Mouse (Mus musculus): ENCODE data around the gene Tsks. TPM values are rescaled to one million over a fixed set of nuclear protein-coding genes. Genes with fewer than 3 reads are reported as not detected.

Gene Tsks
- polyA plus RNA-seq, 1 experiment from 2014 or later, result 0.11 TPM

DNA sequence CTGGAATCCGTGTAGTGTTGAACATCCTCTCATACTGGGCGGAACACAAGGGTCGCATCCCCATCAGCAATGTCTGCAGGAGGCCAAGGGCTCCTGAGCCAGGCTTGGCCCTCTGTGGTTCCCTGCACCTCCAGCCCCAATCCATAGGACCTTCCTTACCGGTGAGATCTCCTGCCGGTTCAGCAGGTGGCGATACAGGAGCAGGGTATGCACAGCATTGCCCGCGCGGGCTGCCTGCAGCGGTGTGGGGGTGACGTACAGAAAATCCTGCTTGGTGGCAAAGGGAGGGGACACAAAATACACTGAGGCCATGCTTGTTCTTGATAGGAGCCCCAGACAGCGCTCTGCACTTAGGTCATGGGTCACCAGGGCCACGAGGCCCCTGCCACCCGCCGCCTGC is 23.6 kb downstream of the Tsks start:
- Histone ChIP-seq H3K4me1 (peaks cover 23% of the 10 kb centered on the region), H3K36me3 (peaks cover 52% of the 10 kb centered on the region), H3K4me3 (no peak overlapping the region)

DNA sequence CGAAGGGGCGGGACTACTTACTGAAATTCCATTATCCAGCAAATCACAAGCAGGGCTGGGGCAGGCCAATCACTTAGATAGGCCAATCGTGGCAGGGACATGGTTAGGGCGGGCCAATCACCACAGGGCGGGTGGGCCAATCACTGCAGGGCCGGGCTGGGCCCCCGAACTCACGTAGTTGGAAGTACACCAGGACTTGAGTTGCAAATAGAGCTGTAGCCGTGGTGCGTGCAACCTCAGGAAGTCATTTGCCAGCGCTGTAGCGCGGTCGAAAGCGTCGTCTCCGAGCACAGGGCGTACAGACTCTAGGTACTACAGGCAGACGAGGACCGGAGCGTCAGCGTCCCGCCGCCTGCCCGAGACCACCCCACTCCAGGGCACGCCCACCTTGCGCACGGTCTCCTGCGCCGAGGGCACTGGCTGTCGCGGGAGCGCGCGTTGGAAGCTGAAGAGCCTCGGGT is 27.3 kb downstream of the Tsks start:
- under 1% methylated on average over 36 of the region's 36 CpGs for WGBS

More for the DNA sequence above, 23.6 kb downstream of the Tsks start:
- no peak for DNase-seq (ENCODE audit: low spot score)
- 79% methylated on average over 15 of the region's 15 CpGs for WGBS
- Histone ChIP-seq H3K9me3 (replicated peaks) (no peaks in the 10 kb centered on the region), H3K27ac (replicated peaks) (no peak overlapping the region), H3K27me3 (ENCODE audit: low read depth, poor library complexity, severe bottlenecking) (no peaks in the 10 kb centered on the region)

DNA sequence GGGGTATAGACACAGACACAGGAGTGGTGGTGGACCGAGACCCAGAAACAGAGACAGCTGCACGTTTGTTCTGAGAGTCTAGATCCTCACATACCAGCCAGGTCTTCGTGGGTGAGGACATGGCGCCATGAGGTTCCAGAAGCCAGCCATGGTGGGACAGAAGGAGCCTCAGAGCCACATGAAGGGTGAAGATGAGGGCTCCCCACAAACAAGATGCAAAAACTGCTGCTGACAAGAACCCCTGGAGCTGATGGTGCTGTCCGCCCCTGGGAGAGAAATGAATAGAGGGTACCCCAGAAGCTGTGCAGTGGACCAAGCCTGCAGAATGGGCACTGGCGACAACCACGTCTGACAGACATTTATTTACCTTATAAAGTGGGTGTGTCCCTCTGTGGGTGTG is 28.1 kb downstream of the Tsks start:
- Histone ChIP-seq H3K27ac (replicated peaks) (peak overlapping the region; percentile 87), H3K27me3 (ENCODE audit: low read depth, poor library complexity, severe bottlenecking) (no peaks in the 10 kb centered on the region), H3K4me3 (peak overlapping the region; percentile 67), H3K9me3 (replicated peaks) (no peaks in the 10 kb centered on the region), H3K4me1 (peaks cover 65% of the 10 kb centered on the region), H3K36me3 (peaks cover 23% of the 10 kb centered on the region)
- no peak for DNase-seq (ENCODE audit: low spot score)
- 77% methylated on average over 7 of the region's 7 CpGs for WGBS

More for the DNA sequence above, 27.3 kb downstream of the Tsks start:
- no peaks in the 10 kb centered on the region for H3K27me3 ChIP-seq (ENCODE audit: low read depth, poor library complexity, severe bottlenecking)
- peaks cover 56% of the 10 kb centered on the region for H3K4me1 ChIP-seq
- H3K27ac ChIP-seq (replicated peaks), result peak overlapping the region; percentile 87
- peak overlapping the region; percentile 67 for H3K4me3 ChIP-seq
- peaks cover 23% of the 10 kb centered on the region for H3K36me3 ChIP-seq
- no peaks in the 10 kb centered on the region for H3K9me3 ChIP-seq (replicated peaks)
- DNase-seq (ENCODE audit: low spot score), result peak; percentile 94

- H3K27ac ChIP-seq (replicated peaks), result peak overlapping the region; percentile 82
- peaks cover 65% of the 10 kb centered on the region for H3K4me1 ChIP-seq
- H3K9me3 ChIP-seq (replicated peaks), result no peaks in the 10 kb centered on the region
- DNase-seq (ENCODE audit: low spot score), result no peak
- 38% methylated on average over 14 of the region's 14 CpGs for WGBS
- peaks cover 33% of the 10 kb centered on the region for H3K36me3 ChIP-seq
- no peaks in the 10 kb centered on the region for H3K27me3 ChIP-seq (ENCODE audit: low read depth, poor library complexity, severe bottlenecking)
- peak overlapping the region; percentile 55 for H3K4me3 ChIP-seq
Measured at GRCm38 (mm10) chr7:44973415-44974130, 30.6 kb downstream of the Tsks start.

DNA sequence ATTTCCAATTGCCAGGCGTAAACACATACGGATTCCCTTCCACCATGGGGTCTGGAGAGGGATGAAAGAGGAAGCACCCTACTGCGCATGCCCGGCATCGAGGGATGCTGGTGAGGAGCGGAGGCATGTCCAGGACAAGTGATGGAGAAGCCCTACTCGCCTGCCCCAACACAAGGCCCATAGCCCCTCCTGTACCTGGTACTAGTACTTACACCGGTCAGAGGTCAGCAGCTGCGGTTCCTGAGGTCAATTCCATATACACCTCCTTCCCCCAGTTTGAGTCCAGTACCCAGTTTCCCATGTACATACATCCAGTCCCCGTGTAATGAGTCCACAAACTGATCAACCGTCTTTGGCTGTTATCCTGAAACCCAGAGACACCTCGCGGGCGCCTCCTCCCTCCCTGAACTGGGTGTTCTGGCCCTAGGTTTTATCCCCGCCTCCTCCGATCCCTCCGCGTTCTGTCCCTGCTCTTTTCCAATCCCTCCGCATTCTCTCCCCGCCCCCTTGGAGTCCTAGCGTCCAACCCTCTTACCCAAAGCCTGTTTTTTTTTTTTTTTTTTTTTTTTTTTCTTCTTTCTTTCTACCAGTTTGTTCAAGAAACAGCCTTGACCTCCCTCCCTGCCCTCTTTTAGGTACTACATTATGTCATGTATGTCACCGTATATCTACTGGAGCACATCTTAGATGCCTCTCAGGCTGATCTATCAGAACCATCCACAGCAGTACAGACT is 31.5 kb downstream of the Tsks start, which contains the start of gene Cpt1c:
Gene Cpt1c (minus strand): TSS at position 469 of the 734 bp plus-strand sequence.
- Histone ChIP-seq H3K4me1 (peaks cover 63% of the 10 kb centered on the region), H3K27ac (replicated peaks) (peak within 1 kb of the TSS; percentile 82), H3K4me3 (peak within 1 kb of the TSS; percentile 55), H3K36me3 (peaks cover 43% of the 10 kb centered on the region), H3K9me3 (replicated peaks) (no peaks in the 10 kb centered on the region), H3K27me3 (ENCODE audit: low read depth, poor library complexity, severe bottlenecking) (no peaks in the 10 kb centered on the region)
- WGBS, result 1% methylated on average over 22 of the region's 22 CpGs
- peak; percentile 84 for DNase-seq (ENCODE audit: low spot score)

- no peak for DNase-seq (ENCODE audit: low spot score)
- Histone ChIP-seq H3K27me3 (ENCODE audit: low read depth, poor library complexity, severe bottlenecking) (no peaks in the 10 kb centered on the region), H3K27ac (replicated peaks) (peak overlapping the region; percentile 24; the same call in 1 of the 2 replicates), H3K9me3 (replicated peaks) (no peaks in the 10 kb centered on the region), H3K4me1 (peaks cover 58% of the 10 kb centered on the region), H3K36me3 (peaks cover 48% of the 10 kb centered on the region), H3K4me3 (peak overlapping the region; percentile 55)
- WGBS, result 27% methylated on average over 6 of the region's 6 CpGs
Measured at GRCm38 (mm10) chr7:44975117-44975419, 32.1 kb downstream of the Tsks start.

DNA sequence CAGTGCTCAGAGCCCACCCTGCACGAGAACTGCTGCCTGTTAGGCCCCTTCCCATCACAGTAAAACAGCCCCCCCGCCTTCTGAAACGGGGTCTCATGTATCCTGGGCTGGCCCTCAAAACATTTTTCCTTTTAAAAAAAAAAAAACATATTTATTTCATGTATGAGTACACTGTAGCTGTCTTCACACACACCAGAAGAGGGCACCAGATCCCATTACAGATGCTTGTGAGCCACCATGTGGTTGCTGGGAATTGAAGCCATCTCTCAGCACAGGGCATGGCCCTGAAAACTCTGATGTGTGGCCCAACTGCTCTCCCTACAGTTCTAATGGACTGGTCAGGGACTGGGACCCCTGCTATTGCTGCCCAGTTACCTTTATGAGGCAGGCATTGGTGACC is 35.3 kb downstream of the Tsks start:
- H3K27ac ChIP-seq (replicated peaks), result no peak overlapping the region
- no peaks in the 10 kb centered on the region for H3K9me3 ChIP-seq (replicated peaks)
- no peak overlapping the region for H3K4me3 ChIP-seq
- peaks cover 31% of the 10 kb centered on the region for H3K4me1 ChIP-seq
- H3K36me3 ChIP-seq, result peaks cover 80% of the 10 kb centered on the region
- WGBS, result 96% methylated on average over 3 of the region's 3 CpGs
- no peaks in the 10 kb centered on the region for H3K27me3 ChIP-seq (ENCODE audit: low read depth, poor library complexity, severe bottlenecking)
- DNase-seq (ENCODE audit: low spot score), result no peak

DNA sequence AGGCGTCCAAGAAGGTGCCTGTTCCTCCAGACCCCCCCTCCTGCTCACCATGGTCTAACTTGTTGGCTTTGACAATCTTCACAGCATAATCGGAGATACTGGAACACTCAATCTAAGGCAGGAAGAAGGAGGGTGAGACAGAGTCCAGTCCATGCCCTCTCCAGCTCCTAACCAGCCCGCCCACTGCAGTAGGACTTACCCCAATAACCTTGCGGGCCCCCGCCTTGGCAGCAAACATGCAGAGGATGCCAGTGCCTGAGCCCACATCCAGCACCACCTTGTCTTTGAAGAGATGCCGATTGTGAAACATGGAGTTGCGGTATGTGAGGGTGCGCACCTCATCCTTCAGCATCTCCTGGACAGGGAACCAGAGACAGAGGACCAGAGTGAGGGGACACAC is 38.5 kb downstream of the Tsks start:
- no peaks in the 10 kb centered on the region for H3K27me3 ChIP-seq (ENCODE audit: low read depth, poor library complexity, severe bottlenecking)
- peaks cover 23% of the 10 kb centered on the region for H3K4me1 ChIP-seq
- DNase-seq (ENCODE audit: low spot score), result no peak
- 96% methylated on average over 8 of the region's 8 CpGs for WGBS
- H3K4me3 ChIP-seq, result no peak overlapping the region
- no peak overlapping the region for H3K27ac ChIP-seq (replicated peaks)
- H3K36me3 ChIP-seq, result peaks cover 83% of the 10 kb centered on the region
- H3K9me3 ChIP-seq (replicated peaks), result no peaks in the 10 kb centered on the region

GRCm38 (mm10) chr7:44983085-44983484 is 40.1 kb downstream of the Tsks start:
- H3K9me3 ChIP-seq (replicated peaks), result no peaks in the 10 kb centered on the region
- no peak overlapping the region for H3K27ac ChIP-seq (replicated peaks)
- peak overlapping the region; percentile 95 for H3K4me3 ChIP-seq
- peaks cover 68% of the 10 kb centered on the region for H3K36me3 ChIP-seq
- peak; percentile 85 for DNase-seq (ENCODE audit: low spot score)
- 41% methylated on average over 6 of the region's 6 CpGs for WGBS
- peaks cover 29% of the 10 kb centered on the region for H3K4me1 ChIP-seq
- no peaks in the 10 kb centered on the region for H3K27me3 ChIP-seq (ENCODE audit: low read depth, poor library complexity, severe bottlenecking)

DNA sequence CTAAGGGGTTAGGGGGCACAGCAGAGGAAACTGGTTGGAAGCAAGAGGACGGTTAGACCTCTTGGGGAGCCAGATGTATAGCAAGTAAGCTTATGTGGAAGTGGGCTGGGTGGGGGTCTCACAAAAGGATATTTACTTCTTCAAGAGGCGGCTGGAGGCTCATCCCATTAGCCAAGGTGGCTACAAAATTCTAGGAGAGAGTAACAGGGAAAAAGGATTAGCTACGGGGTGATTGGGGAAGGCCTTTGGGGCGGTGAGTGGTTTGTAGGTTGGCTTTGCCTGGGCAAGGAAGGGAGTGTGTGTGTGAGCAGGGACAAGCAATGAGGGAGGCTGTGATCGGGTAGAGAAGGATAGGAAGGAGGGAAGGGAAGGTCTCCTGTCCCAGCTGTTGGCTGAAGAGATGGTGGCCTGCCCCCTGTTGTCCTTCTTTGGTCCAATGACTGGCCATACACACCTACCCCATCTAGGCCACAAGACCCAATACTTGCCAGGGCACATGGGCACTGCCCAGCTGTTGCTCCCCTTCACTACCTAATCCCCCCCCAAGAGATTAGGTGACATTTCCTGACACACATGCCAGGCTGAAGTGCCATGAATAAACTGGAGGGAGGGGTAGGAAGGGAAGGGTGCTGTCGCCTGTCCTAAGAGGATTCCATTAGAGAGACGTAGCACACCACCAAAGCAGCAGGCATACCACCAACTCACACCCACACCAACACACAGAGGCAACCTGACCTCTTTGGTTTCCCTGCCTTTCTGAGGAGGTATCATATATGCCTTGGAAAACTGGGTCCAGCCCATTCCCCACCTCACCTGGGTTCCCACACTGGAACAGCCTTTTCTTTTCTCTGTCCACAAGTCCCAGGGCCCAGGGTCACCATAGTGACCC is 41.2 kb downstream of the Tsks start:
- WGBS, result 77% methylated on average over 7 of the region's 7 CpGs
- peaks cover 66% of the 10 kb centered on the region for H3K36me3 ChIP-seq

GRCm38 (mm10) chr7:44984833-44985164 is 41.8 kb downstream of the Tsks start:
- Histone ChIP-seq H3K27ac (replicated peaks) (peak overlapping the region; percentile 97; the same call in 1 of the 2 replicates), H3K27me3 (ENCODE audit: low read depth, poor library complexity, severe bottlenecking) (no peaks in the 10 kb centered on the region), H3K36me3 (peaks cover 66% of the 10 kb centered on the region), H3K4me3 (peak overlapping the region; percentile 95), H3K4me1 (peaks cover 40% of the 10 kb centered on the region), H3K9me3 (replicated peaks) (no peaks in the 10 kb centered on the region)
- 47% methylated on average over 3 of the region's 3 CpGs for WGBS
- no peak for DNase-seq (ENCODE audit: low spot score)

More for the DNA sequence above, 41.2 kb downstream of the Tsks start:
- Histone ChIP-seq H3K27me3 (ENCODE audit: low read depth, poor library complexity, severe bottlenecking) (no peaks in the 10 kb centered on the region), H3K27ac (replicated peaks) (peak overlapping the region; percentile 97), H3K4me3 (peak overlapping the region; percentile 95), H3K4me1 (peaks cover 39% of the 10 kb centered on the region), H3K9me3 (replicated peaks) (no peaks in the 10 kb centered on the region)
- no peak for DNase-seq (ENCODE audit: low spot score)

DNA sequence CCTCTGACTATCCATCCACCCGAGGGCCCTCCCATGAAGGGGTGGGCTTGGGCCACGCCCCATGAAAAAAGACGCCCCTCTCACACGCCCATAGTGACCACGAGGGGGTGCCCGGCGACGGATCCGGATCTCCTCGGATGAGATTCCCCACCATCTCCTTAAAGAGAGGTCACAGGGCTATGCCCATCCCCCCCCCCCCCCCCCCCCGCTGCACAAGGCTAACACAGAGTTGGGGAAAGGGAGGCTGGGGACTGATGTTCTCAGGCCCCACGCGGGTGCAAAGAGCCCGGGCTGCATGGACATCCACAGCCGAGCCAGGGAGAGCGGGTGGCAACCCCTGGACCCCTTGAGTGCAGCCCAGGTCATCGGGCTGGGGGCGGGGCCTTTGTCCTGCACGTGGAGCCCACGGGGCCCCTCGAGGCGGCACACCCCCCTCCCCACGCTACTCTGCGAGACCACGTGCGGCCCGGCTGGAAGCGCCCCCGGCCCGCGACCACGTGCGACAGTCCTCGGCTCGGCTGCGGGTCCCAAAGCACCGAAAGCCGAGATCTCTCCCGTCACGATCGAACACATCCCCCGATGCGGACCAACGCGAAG is 42.7 kb downstream of the Tsks start:
- H3K36me3 ChIP-seq, result peaks cover 66% of the 10 kb centered on the region
- H3K4me1 ChIP-seq, result peaks cover 40% of the 10 kb centered on the region
- H3K27me3 ChIP-seq (ENCODE audit: low read depth, poor library complexity, severe bottlenecking), result no peaks in the 10 kb centered on the region
- H3K27ac ChIP-seq (replicated peaks), result peak overlapping the region; percentile 97
- H3K4me3 ChIP-seq, result peak overlapping the region; percentile 95
- no peaks in the 10 kb centered on the region for H3K9me3 ChIP-seq (replicated peaks)
- WGBS, result under 1% methylated on average over 44 of the region's 45 CpGs
- DNase-seq (ENCODE audit: low spot score), result peak; percentile 87
